Mouse (Mus musculus) v-Abl transformed pro-B cells (cell line): Measurements from ENCODE around the gene Rps15.

Source experiments
- in situ Hi-C, 2 experiments: fragments of 400-800 bp; cut with MboI; formaldehyde crosslinking; loops; one replicate each; pipeline ENCODE4 v1.15.1; 2025; ENCODE audit not compliant: unreplicated experiment in 2 of 2

Gene Rps15

DNA sequence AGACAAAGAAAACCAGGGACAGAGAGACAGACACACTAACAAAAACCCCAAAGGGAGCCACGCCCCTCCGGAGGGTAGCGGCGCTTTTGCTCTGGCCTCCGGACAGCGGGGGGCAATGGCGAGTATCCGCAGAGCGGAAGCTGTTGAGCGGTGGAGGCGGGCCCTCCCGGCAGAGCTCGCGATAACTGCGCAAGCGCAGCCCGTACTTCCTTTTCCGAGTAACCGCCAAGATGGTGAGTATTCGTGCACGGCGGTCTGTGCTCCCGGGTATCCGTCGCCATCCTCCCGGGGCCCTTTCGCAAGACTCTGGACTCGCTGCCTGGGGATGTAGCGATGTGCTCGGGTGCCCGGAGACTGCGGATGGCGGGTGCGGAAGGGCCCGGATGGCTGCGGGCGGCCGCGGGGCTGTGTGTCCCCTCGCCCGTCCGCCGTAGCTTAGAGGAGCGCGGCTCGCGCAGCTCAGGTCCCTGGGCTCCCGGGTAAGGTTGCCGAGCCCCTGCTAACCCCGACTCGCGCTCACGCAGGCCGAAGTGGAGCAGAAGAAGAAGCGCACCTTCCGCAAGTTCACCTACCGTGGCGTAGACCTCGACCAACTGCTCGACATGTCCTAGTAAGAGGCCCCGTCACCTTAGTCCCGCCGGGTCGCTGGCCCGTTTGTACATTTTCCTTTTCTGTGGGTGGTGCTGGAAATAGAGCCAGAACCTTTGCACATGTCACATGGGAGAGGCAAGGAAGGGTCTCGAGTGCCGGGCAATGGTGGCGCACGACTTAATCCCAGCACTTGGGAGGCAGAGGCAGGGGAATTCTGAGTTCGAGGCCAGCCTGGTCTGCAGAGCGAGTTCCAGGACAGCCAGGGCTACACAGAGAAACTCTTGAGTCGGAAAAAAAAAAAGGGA is at the start of gene Rps15:
Rps15 (plus strand) TSS at position 203 of the 896 bp plus-strand sequence.
- in situ Hi-C loops = loop anchor here in 1 of 2 experiments (10.0 kb wide), 1 partner anchor 52 kb away; the partner anchor contains the start of gene Adamtsl5

DNA sequence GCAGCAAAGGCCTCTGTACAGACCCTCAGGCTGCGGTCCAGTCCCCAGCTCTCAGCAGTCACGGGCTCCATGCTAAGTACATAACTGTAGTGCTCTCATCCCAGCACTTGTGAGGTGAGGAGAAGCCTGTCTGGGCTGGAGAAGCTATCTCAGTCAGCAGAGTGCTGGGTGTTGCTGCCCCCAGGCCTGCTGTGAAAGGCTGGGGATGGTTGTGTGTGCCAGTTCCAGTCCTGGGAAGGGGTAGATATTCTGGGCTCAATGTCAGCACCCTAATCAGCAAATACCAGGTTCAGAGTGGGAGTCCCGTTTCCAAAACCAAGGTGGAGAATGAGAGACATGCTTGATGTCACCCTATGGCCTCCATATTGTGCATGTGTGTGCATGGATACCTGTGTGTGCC is 49.6 kb upstream of the Rps15 start:
- in situ Hi-C loops = no loop called here

DNA sequence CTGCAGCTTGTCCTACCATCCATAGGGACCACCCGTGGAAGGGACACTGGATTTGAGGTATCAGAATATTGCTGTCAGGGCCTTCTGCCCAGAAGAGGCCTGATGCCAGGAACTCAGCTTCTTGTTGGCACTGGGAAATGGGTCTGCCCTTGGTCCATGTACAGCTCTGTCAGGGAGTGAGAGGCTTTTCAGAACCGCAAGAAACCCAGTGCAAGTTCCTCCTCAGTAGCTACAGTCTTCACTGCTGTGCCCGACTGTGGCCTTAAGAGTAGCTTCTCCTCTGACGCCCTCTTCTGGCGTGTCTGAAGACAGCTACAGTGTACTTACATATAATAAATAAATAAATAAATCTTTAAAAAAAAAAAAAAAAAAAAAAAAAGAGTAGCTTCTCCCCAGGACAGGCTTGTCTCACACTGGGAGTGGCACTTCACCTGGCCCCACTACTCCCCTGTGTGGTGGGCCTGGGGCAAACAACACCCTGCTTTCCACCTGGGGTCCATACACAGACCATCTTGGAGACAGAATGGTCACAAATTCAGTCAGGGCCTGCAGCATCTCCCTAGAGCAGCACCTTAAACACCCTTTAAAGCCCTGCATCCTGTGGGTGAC is 47.4 kb upstream of the Rps15 start:
- in situ Hi-C loops = loop anchor here (5.0 kb wide), 1 partner anchor 68 kb away; the partner anchor contains the start of gene Efna2 (in 2 of the 2)

DNA sequence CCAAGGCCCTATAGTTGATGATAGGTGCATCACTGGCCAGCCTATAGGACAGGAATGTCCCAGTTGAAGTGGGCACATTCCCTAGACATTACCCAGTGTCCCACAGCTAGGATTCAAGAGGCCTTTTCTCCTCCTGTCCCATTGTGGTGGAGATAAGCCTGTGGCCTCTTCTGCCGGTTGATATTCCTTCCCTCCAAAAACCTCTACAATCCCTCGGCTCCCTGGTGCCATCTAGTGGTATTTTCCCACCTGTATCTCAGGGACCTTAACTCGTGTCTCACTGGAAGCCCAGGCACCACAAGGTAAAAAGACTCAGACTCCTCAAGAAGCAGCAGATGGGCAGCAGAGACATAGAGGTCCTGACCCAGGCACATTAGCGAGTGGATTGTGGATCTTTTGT is 46.7 kb upstream of the Rps15 start:
- in situ Hi-C loops = loop anchor here (5.0 kb wide), 1 partner anchor 68 kb away; the partner anchor contains the start of gene Efna2 (in 2 of the 2)

DNA sequence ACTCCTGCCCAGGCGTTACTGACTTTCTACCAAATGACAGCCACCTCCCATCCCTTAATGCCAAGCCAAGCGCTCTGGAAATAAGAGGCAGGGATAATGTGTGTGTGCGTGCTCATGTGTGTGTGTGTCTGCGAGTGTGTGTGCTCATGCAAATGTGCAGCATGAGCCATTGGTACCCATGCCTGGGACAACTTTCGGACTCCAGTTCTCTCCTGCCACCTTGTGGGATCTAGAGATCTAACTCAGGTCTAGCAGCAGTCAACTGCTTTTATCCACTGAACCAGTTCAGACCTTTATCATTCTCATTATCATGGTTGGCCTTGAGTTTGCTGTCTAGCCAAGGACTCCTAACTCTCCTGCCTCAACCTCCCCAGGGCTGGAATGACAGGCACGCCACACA is 44.4 kb upstream of the Rps15 start:
- in situ Hi-C loops = loop anchor here (5.0 kb wide), 1 partner anchor 71 kb away; the partner anchor contains the start of gene Efna2 (in 2 of the 2)

DNA sequence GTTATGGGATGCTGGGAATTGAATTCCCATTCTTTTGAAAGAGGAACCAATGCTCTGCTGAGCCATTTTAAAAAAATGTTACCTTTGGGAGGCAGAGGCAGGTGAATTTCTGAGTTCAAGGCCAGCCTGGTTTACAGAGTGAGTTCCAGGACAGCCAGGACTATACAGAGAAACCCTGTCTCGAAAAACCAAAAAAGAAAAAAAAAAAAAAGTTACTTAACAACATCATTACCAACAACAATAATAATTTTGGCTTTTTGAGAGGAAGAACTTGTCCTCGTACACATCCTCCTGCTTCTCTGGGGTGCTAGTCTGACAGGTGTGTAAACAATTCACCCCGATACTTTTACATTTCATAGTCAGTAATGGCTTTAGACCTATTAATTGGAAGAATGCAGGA is 43.8 kb upstream of the Rps15 start:
- in situ Hi-C loops = loop anchor here (5.0 kb wide), 1 partner anchor 71 kb away; the partner anchor contains the start of gene Efna2 (in 2 of the 2)

DNA sequence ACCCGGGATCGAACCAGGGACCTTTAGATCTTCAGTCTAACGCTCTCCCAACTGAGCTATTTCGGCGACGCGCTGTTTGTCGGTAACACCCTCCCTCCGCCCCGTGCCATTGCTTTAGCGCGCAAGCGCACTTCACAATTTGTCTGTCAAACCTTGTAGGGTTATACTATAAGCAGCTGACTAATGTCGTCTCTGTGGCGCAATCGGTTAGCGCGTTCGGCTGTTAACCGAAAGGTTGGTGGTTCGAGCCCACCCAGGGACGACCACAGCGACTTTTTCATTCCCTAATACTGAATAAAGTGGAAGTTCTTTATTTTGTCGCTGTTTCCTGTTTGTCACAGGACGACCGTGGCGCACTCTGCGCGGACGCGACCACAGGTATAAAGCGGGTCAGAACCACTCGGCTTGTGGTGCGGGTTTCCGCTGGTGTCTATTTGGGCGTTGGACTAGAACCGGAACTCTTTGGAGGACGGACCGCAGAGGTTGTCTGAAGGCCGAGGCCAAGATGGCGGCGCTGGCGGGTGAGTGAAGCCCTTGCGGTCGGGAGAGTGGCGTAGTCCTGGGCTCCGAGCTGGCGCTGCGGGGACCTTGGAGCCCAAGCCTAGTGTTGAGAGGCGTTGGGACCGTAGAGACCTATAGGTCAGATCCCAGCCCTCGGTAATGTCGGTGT is 43.1 kb upstream of the Rps15 start, which contains the start of gene Ndufs7:
Ndufs7 (plus strand) TSS at position 151 of the 670 bp plus-strand sequence.
- in situ Hi-C loops = loop anchor here (5.0 kb wide), 1 partner anchor 72 kb away; the partner anchor contains the start of gene Efna2 (in 2 of the 2)

DNA sequence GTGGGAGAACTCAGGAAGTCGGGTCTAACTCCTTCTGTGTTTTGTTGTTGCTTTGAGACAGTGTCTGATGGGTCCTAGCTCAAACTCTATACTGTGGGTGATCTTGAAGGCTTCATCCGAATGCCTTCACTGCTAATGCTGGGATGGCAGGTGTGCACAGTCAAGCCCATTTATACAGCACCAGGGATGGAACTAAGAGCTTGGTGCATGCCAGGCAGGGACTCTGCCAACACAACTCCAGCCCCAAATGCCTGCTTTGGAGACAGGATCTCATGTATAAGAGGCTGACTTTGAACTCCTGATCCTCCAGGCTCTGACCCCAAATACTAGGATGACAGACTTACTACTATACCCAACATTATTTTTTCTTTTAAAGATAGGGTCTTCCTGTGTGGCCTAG is 42.2 kb upstream of the Rps15 start:
- in situ Hi-C loops = loop anchor here in 1 of 2 experiments (25.0 kb wide), 1 partner anchor 288 kb away; the partner anchor contains the start of genes Grin3b and Wdr18

DNA sequence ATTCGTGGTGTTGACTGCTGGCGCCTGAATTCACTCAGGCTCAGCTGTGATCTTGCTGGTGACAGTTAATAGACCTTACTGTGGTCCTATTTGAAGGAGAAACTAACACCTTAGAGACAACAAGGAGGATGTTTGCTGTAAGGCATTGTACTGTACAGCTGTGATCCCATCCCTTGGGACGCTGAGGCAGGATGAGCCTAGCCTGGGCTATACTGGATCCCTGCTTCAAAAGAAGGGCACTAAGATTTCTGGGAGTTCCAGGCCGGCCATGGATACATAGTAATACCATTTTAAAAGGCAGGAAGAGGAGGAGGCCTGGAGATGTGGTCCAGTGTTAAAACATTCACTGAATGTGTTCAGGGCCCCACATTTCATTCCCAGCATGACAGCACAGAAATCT is 41.7 kb upstream of the Rps15 start:
- in situ Hi-C loops = loop anchor here in 1 of 2 experiments (25.0 kb wide), 1 partner anchor 288 kb away; the partner anchor contains the start of genes Grin3b and Wdr18

DNA sequence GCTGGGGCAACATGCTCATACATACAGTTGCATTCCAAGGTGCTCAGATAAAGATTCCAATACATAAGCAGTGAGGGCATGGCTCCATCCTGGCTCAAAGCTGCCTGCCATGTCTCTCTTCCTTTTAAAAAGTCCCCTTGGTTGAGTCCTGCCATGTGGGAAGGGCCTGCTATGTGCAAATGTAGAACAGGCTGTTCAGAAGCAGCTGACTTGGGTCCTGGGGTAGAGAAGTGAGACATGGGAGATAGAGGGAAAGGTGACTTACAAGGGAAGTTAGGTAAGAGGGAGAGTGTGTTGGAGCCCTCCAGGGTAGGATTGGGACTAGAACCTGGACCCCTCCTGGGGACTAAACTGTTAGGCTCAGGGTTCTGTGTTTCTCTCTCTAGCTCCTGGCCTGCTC is 40.2 kb upstream of the Rps15 start:
- in situ Hi-C loops = loop anchor here in 1 of 2 experiments (25.0 kb wide), 1 partner anchor 290 kb away; the partner anchor contains the start of genes Grin3b and Wdr18

DNA sequence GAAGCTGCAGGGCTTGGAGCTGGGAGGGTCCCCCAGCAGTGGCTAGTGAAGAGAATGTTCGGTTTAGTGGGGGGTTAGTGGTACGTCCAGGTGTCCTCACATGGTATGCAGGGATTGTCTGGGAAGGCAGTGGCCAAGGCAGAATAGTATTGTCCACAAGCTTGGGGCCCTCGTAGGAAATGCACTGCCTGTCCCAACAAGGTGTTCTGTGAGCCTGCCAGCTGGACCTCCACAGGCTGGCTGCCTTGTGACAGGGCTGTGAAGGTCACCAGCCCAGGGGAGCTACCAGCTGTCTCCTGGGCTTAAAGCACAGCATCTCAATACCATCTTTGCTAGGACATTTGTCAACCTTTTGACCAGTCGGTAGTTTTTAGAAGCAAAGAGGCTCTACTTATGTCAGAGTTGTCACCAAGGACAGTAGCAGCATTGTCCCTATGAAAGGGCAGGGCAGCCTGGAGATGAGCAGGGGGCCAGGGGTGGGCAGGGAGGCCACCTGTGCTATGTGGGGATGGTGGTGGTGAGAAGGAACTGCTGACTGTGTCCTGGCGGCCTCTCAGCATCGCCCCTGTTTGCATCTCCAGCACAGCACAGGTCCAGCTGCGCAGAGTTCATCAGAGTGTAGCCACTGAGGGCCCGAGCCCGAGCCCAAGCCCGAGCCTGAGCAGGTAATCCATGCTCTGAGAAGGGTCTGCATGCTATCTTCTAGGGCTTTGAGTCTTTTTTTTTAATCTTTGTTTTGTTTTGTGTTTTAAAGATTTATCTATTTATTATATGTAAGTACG is 39.6 kb upstream of the Rps15 start:
- in situ Hi-C loops = loop anchor here in 1 of 2 experiments (25.0 kb wide), 1 partner anchor 290 kb away; the partner anchor contains the start of genes Grin3b and Wdr18

DNA sequence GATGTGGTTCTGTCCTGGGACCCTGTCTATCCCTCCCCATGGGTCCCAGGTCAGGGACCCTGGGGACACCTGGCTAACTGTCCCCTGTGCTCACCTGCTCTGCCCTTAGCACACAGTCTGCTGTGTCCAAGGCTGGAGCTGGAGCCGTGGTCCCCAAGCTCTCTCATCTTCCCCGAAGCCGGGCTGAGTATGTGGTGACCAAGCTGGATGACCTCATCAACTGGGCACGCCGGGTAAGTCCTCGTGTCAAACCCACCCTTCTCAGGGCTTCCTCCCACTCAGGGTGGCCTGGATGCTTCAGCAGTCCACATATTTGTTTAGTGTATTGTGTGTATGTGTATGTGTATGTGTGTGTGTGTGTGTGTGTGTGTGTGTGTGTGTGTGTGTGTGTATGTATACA is 38.7 kb upstream of the Rps15 start:
- in situ Hi-C loops = loop anchor here in 1 of 2 experiments (25.0 kb wide), 1 partner anchor 291 kb away; the partner anchor contains the start of genes Grin3b and Wdr18

DNA sequence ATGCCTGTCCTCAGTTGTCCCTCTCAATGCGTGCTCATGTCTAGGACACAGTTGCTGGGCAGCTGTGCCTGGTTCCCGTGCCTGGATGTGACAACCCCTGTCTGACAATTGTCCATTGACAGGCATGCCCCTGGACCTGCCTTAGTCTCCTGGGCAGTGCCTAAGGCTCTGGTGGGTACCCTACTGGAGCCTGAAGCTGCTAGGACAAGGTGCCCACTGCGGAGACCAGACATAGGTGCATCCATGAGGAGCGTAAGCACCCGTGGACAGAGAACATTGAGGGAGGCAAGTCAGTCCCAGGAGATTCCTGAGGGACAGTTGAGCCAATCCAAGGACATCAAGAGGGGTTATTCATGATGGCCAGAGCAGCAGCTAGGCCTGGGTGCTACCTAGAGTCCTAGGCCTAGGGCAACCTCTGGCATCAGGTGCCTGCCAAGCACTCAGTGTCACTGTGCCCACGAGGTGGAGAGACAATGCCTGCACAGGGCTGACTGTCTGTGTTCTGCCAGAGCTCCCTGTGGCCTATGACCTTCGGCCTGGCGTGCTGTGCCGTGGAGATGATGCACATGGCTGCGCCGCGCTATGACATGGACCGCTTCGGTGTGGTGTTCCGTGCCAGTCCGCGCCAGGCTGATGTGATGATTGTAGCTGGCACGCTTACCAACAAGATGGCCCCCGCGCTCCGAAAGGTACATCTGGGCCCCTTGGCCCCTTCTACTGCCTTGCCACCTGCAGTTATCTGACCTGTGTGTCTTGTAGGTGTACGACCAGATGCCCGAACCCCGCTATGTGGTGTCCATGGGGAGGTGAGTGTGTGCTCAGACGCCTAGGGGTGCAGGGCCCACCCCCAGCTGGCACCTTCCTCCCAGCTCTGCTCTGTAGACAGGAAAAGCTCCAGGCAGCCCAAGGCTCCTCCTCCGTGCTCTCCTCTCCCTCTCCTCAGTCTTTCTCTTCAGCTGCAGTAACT is 37.6 kb upstream of the Rps15 start:
- in situ Hi-C loops = loop anchor here in 1 of 2 experiments (25.0 kb wide), 1 partner anchor 292 kb away; the partner anchor contains the start of genes Grin3b and Wdr18

DNA sequence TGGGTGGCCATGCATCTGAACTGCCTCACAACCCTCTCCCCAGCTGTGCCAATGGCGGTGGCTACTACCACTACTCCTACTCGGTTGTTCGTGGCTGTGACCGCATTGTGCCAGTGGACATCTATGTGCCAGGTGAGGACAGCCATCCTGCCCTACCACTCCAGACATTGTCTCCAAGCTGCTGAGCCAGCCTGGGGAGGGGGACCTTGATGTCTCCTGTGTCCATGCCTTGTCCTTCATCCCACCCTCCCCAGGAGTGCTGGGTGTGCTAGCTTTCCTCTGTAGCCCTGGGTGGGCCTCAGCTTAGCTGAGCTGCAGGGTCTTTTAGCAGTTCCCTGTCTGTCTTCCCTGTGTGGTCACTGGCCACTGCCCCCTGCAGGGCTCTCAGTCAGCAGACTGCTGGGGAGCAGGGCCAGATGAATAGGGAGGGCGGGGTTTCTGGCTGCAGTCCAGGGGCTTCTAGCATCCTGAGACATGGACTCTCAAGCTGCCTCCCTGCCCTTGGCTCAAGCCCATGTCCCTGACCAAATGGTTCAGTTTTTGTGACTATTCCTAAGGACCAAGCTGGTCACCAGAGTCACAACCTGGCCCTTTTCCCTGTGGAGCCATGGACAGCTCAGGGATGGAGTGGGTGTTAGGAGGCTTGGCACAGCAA is 36.2 kb upstream of the Rps15 start:
- in situ Hi-C loops = loop anchor here in 1 of 2 experiments (25.0 kb wide), 1 partner anchor 294 kb away; the partner anchor contains the start of genes Grin3b and Wdr18

DNA sequence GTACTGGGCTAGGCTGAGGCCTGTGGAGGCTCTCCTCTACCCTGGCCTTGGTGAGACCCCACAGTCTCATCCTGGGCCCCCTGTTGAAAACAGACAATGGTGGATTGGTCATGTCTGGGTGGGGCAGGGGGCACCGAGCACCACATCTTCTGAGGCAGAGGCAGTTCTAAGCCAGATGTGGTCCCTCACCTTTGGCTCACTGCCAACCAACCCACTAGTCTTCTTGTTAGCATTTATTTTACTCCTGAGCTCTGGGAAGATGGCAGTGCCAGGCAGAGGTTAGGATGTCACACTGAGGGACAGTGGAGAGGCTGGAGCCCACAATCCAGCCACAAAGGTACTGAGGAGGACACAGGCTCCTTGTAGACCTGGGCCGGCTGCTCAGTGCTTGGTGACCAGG is 34.3 kb upstream of the Rps15 start:
- in situ Hi-C loops = loop anchor here in 1 of 2 experiments (25.0 kb wide), 1 partner anchor 296 kb away; the partner anchor contains the start of genes Grin3b and Wdr18

DNA sequence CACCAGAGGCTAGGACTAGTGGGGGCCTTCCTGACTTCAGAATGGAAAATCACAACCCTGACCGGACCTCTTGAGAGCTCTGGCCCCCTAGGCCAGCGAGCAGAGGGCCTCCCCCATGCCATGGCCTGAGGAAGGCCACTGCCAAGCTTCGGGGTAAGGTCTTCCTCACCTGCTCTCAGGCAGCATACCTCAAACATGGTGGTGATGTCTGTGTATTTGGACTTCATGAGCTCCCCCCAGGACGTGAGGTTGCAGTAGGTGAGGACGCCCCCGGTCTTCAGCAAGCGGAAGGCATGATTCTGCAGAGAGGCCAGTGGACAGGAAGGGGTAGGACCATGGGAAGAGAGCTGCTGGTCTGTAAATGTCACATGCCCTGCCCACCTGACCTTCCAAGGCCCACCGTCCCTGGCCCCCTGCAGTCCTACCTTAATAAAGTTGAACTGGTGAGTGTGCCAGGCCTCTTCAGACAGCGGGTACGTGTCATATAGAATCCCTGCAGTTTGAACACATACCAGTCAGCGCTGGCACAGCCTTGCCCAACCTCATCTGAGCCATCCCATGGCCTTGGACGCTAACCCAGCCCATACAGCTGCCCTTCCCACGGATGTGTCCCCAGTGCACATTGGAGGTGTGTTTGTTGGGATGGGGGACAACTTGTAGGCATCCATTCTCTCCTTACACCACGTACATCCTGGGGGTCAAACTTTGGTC is 33.3 kb upstream of the Rps15 start:
- in situ Hi-C loops = loop anchor here in 1 of 2 experiments (25.0 kb wide), 1 partner anchor 297 kb away; the partner anchor contains the start of genes Grin3b and Wdr18

DNA sequence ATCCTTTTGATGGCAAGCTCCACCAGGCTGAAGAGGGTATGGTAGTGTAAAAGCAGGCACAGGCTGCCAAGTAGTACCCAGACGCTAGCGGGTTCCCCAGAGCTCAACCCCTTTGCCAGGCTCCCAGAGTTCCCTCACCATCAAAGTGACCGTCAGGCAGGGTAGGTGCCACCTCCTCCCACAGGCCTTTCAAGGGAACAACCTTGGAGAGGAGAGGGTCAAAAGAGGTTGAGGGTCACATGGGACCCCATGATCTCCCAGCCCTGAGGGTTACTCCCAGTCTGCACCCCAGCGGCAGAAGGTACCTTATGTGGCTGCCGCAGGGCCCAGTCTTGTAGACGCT is 32.8 kb upstream of the Rps15 start:
- in situ Hi-C loops = loop anchor here in 1 of 2 experiments (25.0 kb wide), 1 partner anchor 297 kb away; the partner anchor contains the start of genes Grin3b and Wdr18
